Mouse (Mus musculus) midbrain, embryonic 14.5 days (tissue): ENCODE data around the gene Hoxa7. TPM values are rescaled to one million over a fixed set of nuclear protein-coding genes. Genes with fewer than 3 reads are reported as not detected.

Experiments
- ATAC-seq: fragments of 200-750 bp; cut with Nextera tagmentation; 2 replicates; pipeline ENCODE4 v1.8.0; 2017; ENCODE audit warnings: moderate number of reproducible peaks, moderate library complexity; ENCODE audit not compliant: low FRiP score, low TSS enrichment
- DNase-seq: peaks from one replicate; pipeline ENCODE4 v3.0.0-alpha.2; 2015
- H3K27ac ChIP-seq: fragments of 300-500 bp; sonication (generic); replicated peaks from 2 replicates; pipeline ENCODE4 v1.5.1; 2014; ENCODE audit warnings: mild to moderate bottlenecking, low read depth, low read length, moderate library complexity
- H3K27me3 ChIP-seq: fragments of 300-500 bp; sonication (generic); 2 replicates; pipeline ENCODE4 v1.6.1; 2014; ENCODE audit warnings: low read length, control low read depth, mixed read lengths; ENCODE audit not compliant: control insufficient read depth, insufficient read depth
- H3K36me3 ChIP-seq: fragments of 300-500 bp; sonication (generic); 2 replicates; pipeline ENCODE4 v1.6.1; 2014; ENCODE audit warnings: low read length, control low read depth; ENCODE audit not compliant: control insufficient read depth, insufficient read depth
- H3K4me1 ChIP-seq: fragments of 300-500 bp; sonication (generic); 2 replicates; pipeline ENCODE4 v1.6.1; 2014; ENCODE audit warnings: mild to moderate bottlenecking, antibody characterized with exemption, low read length, control low read depth; ENCODE audit not compliant: control insufficient read depth, insufficient read depth
- H3K4me2 ChIP-seq: fragments of 300-500 bp; sonication (generic); 2 replicates; pipeline ENCODE4 v1.6.1; 2014; ENCODE audit warnings: mild to moderate bottlenecking, low read length, moderate library complexity
- H3K4me3 ChIP-seq: fragments of 300-500 bp; sonication (generic); replicated peaks from 2 replicates; pipeline ENCODE4 v1.5.1; 2014; ENCODE audit warnings: low read depth, low read length
- H3K9ac ChIP-seq: fragments of 300-500 bp; sonication (generic); replicated peaks from 2 replicates; pipeline ENCODE4 v1.6.1; 2014; ENCODE audit warnings: mild to moderate bottlenecking, low read length, moderate library complexity
- H3K9me3 ChIP-seq: fragments of 300-500 bp; sonication (generic); 2 replicates; pipeline ENCODE4 v1.6.1; 2016; ENCODE audit warnings: low read length, control low read depth, mixed read lengths; ENCODE audit not compliant: control insufficient read depth
- WGBS: fragments of 180-500 bp; shearing (Covaris S2); extraction: QIAGEN DNeasy Blood & Tissue Kit; methylation state at CpG from one replicate; pipeline ENCODE4 v1.1.7; 2014; 5-methylcytosine and 5-hydroxymethylcytosine counted together
- polyA plus RNA-seq: library from polyadenylated mRNA; unstranded; fragments of >200 nt; fragmentation: Nextera tagmentation; extraction: Ambion mirVana; gene quantifications from 2 replicates; pipeline ENCODE4 v1.2.1, GENCODE M21; 2014

The Hoxa7 gene
- polyA plus RNA-seq, 1 experiment from 2014 or later: not detected

DNA sequence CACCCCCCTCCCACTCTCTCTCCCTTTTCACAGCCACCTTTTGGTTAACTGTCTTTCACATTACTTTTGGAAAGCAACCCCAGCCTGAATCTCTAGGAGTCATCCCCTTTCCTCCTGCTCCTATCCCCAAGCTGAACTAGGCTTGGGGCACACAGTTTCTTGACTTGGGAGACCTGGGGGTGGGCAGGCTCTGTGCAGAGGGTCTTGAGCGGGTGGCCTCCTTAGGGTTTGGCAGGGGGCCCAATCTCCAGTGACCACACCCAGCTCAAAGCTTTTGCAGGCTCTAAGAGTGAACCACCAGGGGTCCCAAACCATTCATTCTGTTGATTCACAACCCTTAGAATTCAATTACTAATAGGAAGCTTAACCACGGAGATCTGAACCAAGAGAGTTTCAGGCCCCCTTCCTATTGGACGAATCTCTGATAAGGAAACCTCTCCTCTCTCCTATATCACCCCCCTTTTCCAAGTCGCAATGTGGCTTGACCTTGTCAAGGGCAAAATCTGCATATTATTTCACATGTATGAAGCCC, 21.2 kb upstream of the Hoxa7 start:
- H3K27ac ChIP-seq: no peak overlapping the region
- H3K4me3 ChIP-seq: no peak overlapping the region
- no peaks in the 10 kb centered on the region for H3K36me3 ChIP-seq
- H3K27me3 ChIP-seq: peaks cover 99% of the 10 kb centered on the region
- DNase-seq (no peak), ATAC-seq (no peak)
- no peaks in the 10 kb centered on the region for H3K4me1 ChIP-seq
- H3K4me2 ChIP-seq: no peak overlapping the region
- WGBS: 2% methylated on average over 4 of the region's 4 CpGs
- H3K9me3 ChIP-seq: no peaks in the 10 kb centered on the region
- no peak overlapping the region for H3K9ac ChIP-seq

DNA sequence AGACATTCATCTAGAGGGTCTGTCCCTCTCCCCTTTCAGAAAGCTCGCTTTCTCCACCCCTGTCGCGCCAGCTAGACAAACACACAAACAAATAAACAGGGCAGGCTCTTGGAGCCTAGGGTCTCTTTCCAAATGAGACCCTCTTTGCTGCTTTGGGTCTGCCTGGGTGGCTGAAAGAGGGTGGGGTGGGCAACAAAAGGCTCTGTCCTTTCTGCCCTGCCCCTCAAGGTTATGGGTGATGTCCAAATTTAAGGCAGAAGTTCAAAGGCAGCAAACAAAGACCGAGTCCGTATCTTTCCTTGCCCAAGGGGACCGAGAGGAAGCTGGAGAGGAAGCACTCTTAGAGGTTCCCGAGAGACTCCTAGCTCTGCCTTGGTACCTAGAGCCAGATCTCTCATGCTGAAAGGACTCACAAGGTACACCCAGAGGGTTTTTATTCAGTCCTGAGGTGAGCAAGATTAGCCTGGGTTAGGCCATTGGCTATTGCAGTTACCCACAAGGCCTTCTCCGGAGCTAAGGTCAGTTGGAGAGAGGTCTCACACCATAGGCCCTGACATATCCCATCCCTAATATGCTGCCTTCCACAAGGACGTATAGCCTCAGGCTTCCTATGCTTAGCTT, 19.5 kb upstream of the Hoxa7 start:
- no peaks in the 10 kb centered on the region for H3K4me1 ChIP-seq
- H3K9me3 ChIP-seq: no peaks in the 10 kb centered on the region
- no peaks in the 10 kb centered on the region for H3K36me3 ChIP-seq
- H3K27me3 ChIP-seq: peaks cover 99% of the 10 kb centered on the region
- 4% methylated on average over 9 of the region's 9 CpGs for WGBS
- no peak overlapping the region for H3K4me2 ChIP-seq
- no peak overlapping the region for H3K27ac ChIP-seq
- no peak overlapping the region for H3K4me3 ChIP-seq
- H3K9ac ChIP-seq: no peak overlapping the region
- ATAC-seq (no peak), DNase-seq (no peak)

DNA sequence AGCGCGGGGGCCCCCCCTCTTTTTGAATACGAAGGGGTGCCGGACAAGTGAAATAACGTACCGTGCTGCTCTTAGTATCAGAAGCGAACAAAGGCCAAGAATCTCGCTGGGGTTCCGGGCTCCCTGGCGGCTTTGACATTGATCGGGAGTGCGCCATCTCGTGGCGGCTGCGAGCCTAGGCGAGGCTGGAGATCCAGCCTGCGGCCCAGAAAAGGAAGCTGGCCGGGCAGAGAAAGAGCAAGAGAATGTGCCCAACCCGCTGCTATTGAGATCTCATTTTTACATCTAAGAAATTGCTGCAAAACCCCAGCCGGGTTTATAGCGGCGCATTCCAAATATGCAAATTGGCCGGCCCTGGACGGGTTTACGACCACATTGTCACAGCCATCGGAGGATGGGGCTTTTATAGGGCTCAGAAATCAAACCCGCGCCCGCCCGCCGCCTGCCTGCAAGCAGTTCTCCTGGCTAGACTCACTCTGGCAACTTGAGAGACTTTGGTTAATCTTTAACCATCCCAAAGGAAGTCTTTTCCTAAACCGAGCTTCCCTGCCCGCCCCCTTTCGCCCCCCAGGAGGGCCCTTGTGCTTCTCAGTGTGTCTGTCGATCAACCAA, 18.8 kb upstream of the Hoxa7 start, which contains the start of gene Hoxa10:
Hoxa10 (minus strand) TSS at position 466 of the 612 bp plus-strand sequence.
- Histone ChIP-seq H3K9me3 (no peaks in the 10 kb centered on the region), H3K36me3 (no peaks in the 10 kb centered on the region), H3K27ac (no peak within 1 kb of the TSS), H3K4me3 (no peak within 1 kb of the TSS), H3K27me3 (peaks cover 99% of the 10 kb centered on the region), H3K9ac (no peak within 1 kb of the TSS), H3K4me1 (no peaks in the 10 kb centered on the region), H3K4me2 (no peak within 1 kb of the TSS)
- DNase-seq (peak; percentile 85), ATAC-seq (no peak)
- under 1% methylated on average over 35 of the region's 35 CpGs for WGBS

DNA sequence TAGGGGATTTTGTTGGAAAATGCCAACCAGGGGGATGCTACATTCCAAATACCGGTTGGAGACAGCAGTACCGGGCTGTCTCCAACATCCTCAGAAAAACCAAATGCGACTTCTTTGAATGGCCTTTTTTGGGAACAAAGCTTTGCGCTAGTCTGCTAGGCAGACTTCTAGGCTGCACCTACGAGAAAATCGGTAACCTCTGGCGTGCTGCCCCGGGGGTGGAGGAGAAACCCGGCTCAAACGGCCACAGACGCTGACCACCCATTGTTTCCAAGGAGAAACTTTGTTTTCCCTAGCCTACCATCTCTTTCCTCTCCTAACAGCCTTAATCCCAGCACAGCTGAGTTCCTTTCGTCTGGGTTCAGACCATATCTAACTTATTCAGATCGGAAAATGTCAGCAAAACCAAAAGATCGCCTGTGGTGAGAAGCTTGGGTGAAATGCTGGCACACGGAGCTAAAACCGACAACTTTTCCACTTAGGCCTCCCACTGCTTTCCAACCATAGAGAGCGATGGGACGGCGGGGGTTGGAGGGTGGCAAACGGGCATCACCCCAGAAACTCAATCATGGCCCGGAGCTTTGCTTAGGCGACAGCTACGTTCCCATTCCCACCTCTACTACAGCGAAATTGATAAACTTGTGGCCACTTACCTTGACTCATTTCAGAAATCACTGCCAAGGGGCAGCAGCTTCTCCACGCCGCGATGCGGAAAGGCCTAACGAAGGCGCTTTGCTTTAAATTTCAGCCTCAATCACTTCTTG, 18.2 kb upstream of the Hoxa7 start:
- ATAC-seq: no peak
- H3K4me1 ChIP-seq: no peaks in the 10 kb centered on the region
- no peak overlapping the region for H3K4me2 ChIP-seq
- H3K27ac ChIP-seq: no peak overlapping the region
- DNase-seq: no peak
- H3K27me3 ChIP-seq: peaks cover 99% of the 10 kb centered on the region
- no peak overlapping the region for H3K9ac ChIP-seq
- no peaks in the 10 kb centered on the region for H3K36me3 ChIP-seq
- no peak overlapping the region for H3K4me3 ChIP-seq
- 2% methylated on average over 30 of the region's 30 CpGs for WGBS
- H3K9me3 ChIP-seq: no peaks in the 10 kb centered on the region

DNA sequence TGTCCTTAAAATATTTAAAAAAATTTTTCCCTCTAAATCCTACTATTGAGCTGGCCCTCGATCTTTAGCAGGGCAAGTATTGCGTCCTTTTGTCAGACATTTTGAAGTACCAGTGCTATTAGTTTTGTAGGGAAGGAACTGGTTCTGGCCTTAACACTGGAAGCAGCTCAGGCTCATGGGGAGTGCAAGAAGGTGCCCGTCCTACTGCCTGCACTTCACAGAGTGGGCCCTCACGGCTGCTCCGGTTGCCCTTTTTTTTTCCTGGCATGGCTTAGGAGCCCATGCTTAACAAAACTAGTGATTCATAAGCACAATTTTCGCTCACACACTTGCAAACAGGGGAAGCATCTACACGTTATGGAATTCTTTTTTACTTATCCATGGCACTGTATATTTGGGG, 17.3 kb upstream of the Hoxa7 start:
- no peaks in the 10 kb centered on the region for H3K36me3 ChIP-seq

DNA sequence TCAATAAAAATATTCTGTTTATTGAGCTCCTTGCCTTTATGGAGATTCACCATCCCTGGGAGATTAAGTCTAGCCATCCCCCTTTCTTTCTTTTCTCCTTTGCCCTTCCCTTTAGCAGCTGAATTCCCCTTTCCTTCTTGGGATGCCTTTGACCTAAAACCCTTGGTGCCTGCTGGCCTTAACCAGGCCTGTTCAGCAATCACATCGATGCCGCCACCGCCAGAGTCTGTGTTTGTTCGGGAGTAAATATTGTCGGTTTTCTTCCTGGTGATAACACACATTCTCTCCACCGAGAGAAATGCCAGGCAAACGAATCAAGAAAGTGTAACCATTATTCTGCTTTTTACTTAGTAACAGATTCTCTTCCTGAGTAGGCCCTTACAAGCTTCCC, 16.5 kb upstream of the Hoxa7 start:
- ATAC-seq (no peak), DNase-seq (no peak)
- Histone ChIP-seq H3K4me3 (no peak overlapping the region), H3K27me3 (peaks cover 99% of the 10 kb centered on the region), H3K4me1 (no peaks in the 10 kb centered on the region), H3K36me3 (no peaks in the 10 kb centered on the region), H3K9ac (no peak overlapping the region), H3K27ac (no peak overlapping the region), H3K9me3 (no peaks in the 10 kb centered on the region), H3K4me2 (no peak overlapping the region)
- WGBS: 2% methylated on average over 7 of the region's 7 CpGs

More for the DNA sequence above, 17.3 kb upstream of the Hoxa7 start:
- Histone ChIP-seq H3K9ac (no peak overlapping the region), H3K27me3 (peaks cover 99% of the 10 kb centered on the region), H3K9me3 (no peaks in the 10 kb centered on the region), H3K4me3 (no peak overlapping the region), H3K4me1 (no peaks in the 10 kb centered on the region), H3K4me2 (no peak overlapping the region), H3K27ac (no peak overlapping the region)
- ATAC-seq: no peak
- 1% methylated on average over 7 of the region's 7 CpGs for WGBS
- no peak for DNase-seq

DNA sequence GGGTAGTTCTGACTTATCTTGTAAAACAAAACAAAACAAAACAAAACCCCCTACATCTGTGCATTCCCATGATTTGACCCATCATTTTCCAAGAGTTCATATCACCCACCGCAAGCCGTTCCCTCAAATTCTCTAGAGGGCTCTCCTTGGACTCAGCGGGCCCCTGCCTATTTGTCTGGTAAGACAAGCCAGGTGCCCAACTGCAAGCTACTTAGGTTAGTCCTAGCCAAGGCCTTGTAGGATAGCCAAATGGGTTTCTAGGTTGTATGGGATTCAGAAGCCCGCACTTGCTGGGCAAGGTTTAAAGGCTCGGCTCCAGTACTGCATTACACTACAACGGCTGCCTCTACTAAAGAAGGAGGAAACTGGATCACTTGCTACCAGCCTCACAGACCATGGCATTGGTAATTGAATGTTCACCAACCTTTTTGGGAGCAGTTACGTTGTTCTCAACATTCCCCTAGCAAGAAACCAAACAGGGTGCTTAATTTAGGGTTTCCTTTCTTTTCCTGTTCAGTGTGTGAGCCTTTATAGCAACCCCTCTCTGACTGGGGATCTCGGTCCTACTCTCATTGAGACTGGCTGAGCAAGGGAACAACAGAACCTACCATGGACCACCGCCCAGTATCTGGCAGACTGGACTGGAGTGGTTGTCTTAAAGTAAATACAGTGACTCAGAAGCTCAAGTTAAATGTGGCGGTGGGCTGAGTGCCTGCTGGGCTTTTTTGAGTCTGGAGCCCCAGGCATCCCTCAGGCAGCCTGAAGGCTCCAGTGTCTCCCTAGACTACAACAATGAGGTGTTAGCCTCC, 15.9 kb upstream of the Hoxa7 start:
- H3K9me3 ChIP-seq: no peaks in the 10 kb centered on the region
- no peak for ATAC-seq
- DNase-seq: no peak
- no peak overlapping the region for H3K4me3 ChIP-seq
- no peak overlapping the region for H3K4me2 ChIP-seq
- no peak overlapping the region for H3K9ac ChIP-seq
- no peaks in the 10 kb centered on the region for H3K4me1 ChIP-seq
- WGBS: 7% methylated on average over 10 of the region's 10 CpGs
- H3K27me3 ChIP-seq: peaks cover 99% of the 10 kb centered on the region
- no peak overlapping the region for H3K27ac ChIP-seq
- no peaks in the 10 kb centered on the region for H3K36me3 ChIP-seq

DNA sequence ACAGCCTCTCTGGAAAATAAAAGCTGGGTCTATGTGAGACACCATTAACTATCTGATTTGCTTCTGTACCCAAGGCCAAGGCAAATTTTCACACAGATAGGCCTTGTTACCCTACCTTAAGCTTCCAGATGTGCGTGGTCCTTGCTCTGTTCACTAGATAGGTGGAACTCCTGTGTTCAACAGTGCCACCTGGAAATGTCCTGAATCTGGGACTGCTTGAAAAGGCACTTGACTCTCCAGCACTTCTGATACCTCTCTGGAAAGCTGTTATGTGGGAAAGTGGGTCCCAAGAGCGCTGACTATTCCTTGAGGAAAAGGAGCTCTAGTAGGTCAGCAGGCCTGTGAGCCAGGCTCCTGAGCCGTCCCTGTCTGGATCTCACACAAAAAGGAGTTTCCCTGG, 15.2 kb upstream of the Hoxa7 start:
- Histone ChIP-seq H3K9me3 (no peaks in the 10 kb centered on the region), H3K4me2 (no peak overlapping the region), H3K4me1 (no peaks in the 10 kb centered on the region), H3K4me3 (no peak overlapping the region), H3K36me3 (no peaks in the 10 kb centered on the region), H3K27ac (no peak overlapping the region), H3K27me3 (peaks cover 99% of the 10 kb centered on the region), H3K9ac (no peak overlapping the region)
- DNase-seq (no peak), ATAC-seq (no peak)
- WGBS: 6% methylated on average over 3 of the region's 3 CpGs
